Mouse (Mus musculus): ENCODE results near the gene Npas3.

DNA sequence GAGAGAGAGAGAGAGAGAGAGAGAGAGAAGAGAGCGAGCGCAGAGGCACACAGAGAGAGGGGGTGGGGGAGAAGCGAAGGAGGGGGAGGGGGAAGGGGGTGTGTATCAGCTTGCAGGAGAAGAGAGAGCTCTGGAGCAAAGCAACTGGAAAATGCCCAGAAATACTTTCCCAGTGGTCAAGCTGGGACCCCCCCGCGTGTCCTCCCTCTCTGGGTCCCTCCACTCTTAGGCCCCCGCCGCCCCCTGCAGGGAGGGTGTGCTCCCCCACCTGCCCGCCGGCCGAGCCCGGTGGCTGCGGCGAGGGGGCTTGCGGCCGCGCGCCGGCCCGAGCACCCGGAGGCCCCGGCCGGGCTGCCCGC, 3.7 kb downstream of the Npas3 start:
- TF ChIP-seq POLR2A (IDR thresholded peaks at IDR 0.05; ENCODE audit: insufficient read length, low read depth), result no peak
- TF ChIP-seq E2F4 (IDR thresholded peaks at IDR 0.05; ENCODE audit: insufficient read depth), result no peak
- no peak for TF ChIP-seq POLR2AphosphoS2 (IDR thresholded peaks at IDR 0.05; ENCODE audit: insufficient read length, low read depth)
- no peak for TF ChIP-seq CEBPB (IDR thresholded peaks at IDR 0.05; ENCODE audit: insufficient read depth, poor library complexity, severe bottlenecking)
